Mouse (Mus musculus) liver, embryonic 13.5 days (tissue): Measurements from ENCODE around the gene Stag1. TPM values are rescaled to one million over a fixed set of nuclear protein-coding genes. Genes with fewer than 3 reads are reported as not detected.

Experiments
- ATAC-seq: fragments of 200-750 bp; cut with Nextera tagmentation; 2 replicates; pipeline ENCODE4 v1.8.0; 2017; ENCODE audit warnings: low read depth, mild to moderate bottlenecking, moderate number of reproducible peaks, moderate library complexity
- DNase-seq: peaks from one replicate; pipeline ENCODE4 v3.0.0; 2022
- H3K27ac ChIP-seq: fragments of 300-500 bp; sonication (generic); 2 replicates; pipeline ENCODE4 v1.5.1; 2015; ENCODE audit warnings: moderate library complexity, mild to moderate bottlenecking, inconsistent platforms
- H3K27me3 ChIP-seq: fragments of 300-500 bp; sonication (generic); 2 replicates; pipeline ENCODE4 v1.6.1; 2015; ENCODE audit warnings: mild to moderate bottlenecking, inconsistent platforms
- H3K36me3 ChIP-seq: fragments of 300-500 bp; sonication (generic); 2 replicates; pipeline ENCODE4 v1.6.1; 2015; ENCODE audit warnings: mild to moderate bottlenecking, inconsistent platforms
- H3K4me1 ChIP-seq: fragments of 300-500 bp; sonication (generic); replicated peaks from 2 replicates; pipeline ENCODE4 v1.6.1; 2015; ENCODE audit warnings: inconsistent platforms
- H3K4me2 ChIP-seq: fragments of 300-500 bp; sonication (generic); 2 replicates; pipeline ENCODE4 v1.6.1; 2015; ENCODE audit warnings: inconsistent platforms, mild to moderate bottlenecking, moderate library complexity
- H3K4me3 ChIP-seq: fragments of 300-500 bp; sonication (generic); replicated peaks from 2 replicates; pipeline ENCODE4 v1.5.1; 2015; ENCODE audit warnings: mild to moderate bottlenecking, inconsistent platforms
- H3K9ac ChIP-seq: fragments of 300-500 bp; sonication (generic); 2 replicates; pipeline ENCODE4 v1.6.1; 2015; ENCODE audit warnings: mild to moderate bottlenecking, inconsistent platforms
- H3K9me3 ChIP-seq: fragments of 300-500 bp; sonication (generic); replicated peaks from 2 replicates; pipeline ENCODE4 v1.6.1; 2016; ENCODE audit warnings: inconsistent platforms
- WGBS: fragments of 180-500 bp; shearing (Covaris S2); methylation state at CpG from one replicate; pipeline ENCODE4 v1.1.7; 2015; ENCODE audit not compliant: insufficient replicate concordance; 5-methylcytosine and 5-hydroxymethylcytosine counted together
- polyA plus RNA-seq: library from polyadenylated mRNA; unstranded; fragments of >200 nt; fragmentation: Nextera tagmentation; extraction: Ambion mirVana; gene quantifications from 2 replicates; pipeline ENCODE4 v1.2.1, GENCODE M21; 2015

The Stag1 gene
- polyA plus RNA-seq, 1 experiment from 2014 or later, result 20.0 TPM

DNA sequence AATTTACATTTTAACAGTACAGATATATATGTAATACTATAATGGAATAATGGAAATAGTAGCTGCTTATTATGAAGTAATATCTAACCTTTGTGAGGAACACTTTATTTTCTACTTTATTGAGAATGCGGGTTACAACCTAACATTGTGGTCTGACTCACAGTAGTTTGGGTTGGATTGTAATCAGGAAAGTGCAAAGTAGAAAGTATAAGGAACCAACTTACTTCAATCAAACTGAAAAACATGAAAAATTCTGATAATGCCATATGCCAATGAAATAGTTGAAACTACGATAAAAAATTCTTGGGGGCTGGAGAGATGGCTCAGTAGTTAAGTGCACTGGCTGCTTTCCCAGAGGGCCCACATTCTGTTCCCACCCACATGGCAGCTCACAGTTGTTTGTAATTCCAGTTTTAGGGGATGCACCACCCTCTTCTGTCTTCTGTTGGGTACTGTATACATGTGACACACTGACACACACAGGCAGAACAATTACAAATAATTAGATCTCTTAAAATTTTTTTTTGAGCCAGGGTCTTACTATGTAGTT lies 50.3 kb downstream of the Stag1 start:
- no peak for ATAC-seq
- 77% methylated on average over 2 of the region's 2 CpGs for WGBS
- H3K4me3 ChIP-seq, result no peak overlapping the region
- H3K9ac ChIP-seq, result no peak overlapping the region
- H3K4me2 ChIP-seq, result no peak overlapping the region
- DNase-seq, result no peak
- H3K36me3 ChIP-seq, result peaks cover 6% of the 10 kb centered on the region; the same call in 1 of the 2 replicates
- peaks cover 30% of the 10 kb centered on the region for H3K4me1 ChIP-seq
- H3K9me3 ChIP-seq, result no peaks in the 10 kb centered on the region
- H3K27ac ChIP-seq, result no peak overlapping the region
- no peaks in the 10 kb centered on the region for H3K27me3 ChIP-seq

DNA sequence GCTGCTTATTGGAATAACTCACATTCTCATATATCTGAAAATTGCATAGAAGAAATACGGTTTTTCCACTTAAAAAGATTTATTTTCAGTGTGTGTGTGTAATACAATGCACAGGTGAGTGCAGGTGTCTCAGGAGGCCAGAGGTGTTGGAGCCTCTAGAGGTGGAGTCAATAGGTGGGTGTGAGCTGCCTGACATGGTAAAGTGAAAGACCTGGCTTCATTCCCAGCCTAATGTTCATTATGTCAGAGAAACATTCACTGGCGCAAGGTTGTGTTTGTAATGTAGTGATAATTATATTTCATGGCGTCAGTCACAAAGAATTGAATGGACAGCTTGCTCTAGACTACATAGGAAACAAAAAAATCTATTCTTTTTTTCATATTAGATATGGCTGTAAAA lies 56.5 kb downstream of the Stag1 start:
- 0 out of 2 replicates have a peak, but pooled peaks cover 2% of the 10 kb centered on the region for H3K36me3 ChIP-seq
- H3K9me3 ChIP-seq, result no peaks in the 10 kb centered on the region
- no peak overlapping the region for H3K4me2 ChIP-seq
- no peak overlapping the region for H3K4me3 ChIP-seq
- H3K27me3 ChIP-seq, result no peaks in the 10 kb centered on the region
- DNase-seq (no peak), ATAC-seq (no peak)
- H3K27ac ChIP-seq, result no peak overlapping the region
- no peak overlapping the region for H3K9ac ChIP-seq
- 79% methylated on average over 3 of the region's 3 CpGs for WGBS
- peaks cover 23% of the 10 kb centered on the region for H3K4me1 ChIP-seq

DNA sequence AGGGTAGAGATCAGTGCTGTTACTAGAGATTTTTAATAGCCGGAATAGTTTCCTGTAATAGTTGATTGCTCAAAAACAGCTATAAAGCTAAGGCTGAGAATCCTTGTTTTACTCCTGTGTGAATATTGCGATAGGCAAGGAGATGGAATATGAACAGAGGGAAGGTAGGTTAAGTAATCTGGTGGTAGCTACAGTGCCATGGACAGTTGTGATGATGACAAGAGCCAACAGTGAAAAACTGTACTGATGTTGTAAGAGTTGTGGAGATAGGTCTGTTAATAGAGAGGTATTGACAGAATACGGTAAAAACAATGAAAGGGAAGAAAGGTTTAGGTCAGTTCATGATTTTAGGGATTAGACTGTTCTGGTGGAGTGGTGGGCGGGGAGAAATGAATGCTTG lies 58.5 kb downstream of the Stag1 start:
- peaks cover 28% of the 10 kb centered on the region for H3K4me1 ChIP-seq
- WGBS, result 76% methylated on average over 4 of the region's 4 CpGs
- H3K27me3 ChIP-seq, result no peaks in the 10 kb centered on the region
- H3K4me2 ChIP-seq, result no peak overlapping the region
- H3K9me3 ChIP-seq, result no peaks in the 10 kb centered on the region
- no peak overlapping the region for H3K27ac ChIP-seq
- no peak overlapping the region for H3K4me3 ChIP-seq
- no peak overlapping the region for H3K9ac ChIP-seq
- 0 out of 2 replicates have a peak, but pooled peaks cover 3% of the 10 kb centered on the region for H3K36me3 ChIP-seq
- ATAC-seq (no peak), DNase-seq (no peak)

DNA sequence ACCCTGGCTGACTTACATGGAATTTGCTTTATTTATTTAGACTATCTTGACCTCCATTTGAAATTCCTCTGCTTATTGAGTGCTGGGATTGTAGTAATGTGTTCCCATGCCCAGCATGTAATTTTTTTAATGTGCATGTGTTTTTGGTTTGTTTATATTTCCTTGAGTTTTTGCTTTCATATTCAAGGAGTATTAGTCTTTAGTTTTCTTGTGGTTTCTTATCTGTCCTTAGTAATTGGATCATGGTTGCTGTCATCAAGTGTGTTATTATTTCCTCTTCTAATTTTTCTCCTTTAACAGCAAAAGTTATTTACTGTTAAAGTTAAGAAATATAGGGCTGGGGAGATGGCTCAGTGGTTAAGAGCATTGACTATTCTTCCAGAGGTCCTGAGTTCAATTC lies 63.0 kb downstream of the Stag1 start:
- H3K4me3 ChIP-seq, result no peak overlapping the region
- no peak overlapping the region for H3K27ac ChIP-seq
- 0 out of 2 replicates have a peak, but pooled peaks cover 3% of the 10 kb centered on the region for H3K9me3 ChIP-seq
- DNase-seq, result no peak
- H3K36me3 ChIP-seq, result 0 out of 2 replicates have a peak, but pooled peaks cover 4% of the 10 kb centered on the region
- peaks cover 47% of the 10 kb centered on the region for H3K4me1 ChIP-seq
- H3K9ac ChIP-seq, result no peak overlapping the region
- H3K27me3 ChIP-seq, result no peaks in the 10 kb centered on the region
- ATAC-seq, result no peak
- H3K4me2 ChIP-seq, result no peak overlapping the region

DNA sequence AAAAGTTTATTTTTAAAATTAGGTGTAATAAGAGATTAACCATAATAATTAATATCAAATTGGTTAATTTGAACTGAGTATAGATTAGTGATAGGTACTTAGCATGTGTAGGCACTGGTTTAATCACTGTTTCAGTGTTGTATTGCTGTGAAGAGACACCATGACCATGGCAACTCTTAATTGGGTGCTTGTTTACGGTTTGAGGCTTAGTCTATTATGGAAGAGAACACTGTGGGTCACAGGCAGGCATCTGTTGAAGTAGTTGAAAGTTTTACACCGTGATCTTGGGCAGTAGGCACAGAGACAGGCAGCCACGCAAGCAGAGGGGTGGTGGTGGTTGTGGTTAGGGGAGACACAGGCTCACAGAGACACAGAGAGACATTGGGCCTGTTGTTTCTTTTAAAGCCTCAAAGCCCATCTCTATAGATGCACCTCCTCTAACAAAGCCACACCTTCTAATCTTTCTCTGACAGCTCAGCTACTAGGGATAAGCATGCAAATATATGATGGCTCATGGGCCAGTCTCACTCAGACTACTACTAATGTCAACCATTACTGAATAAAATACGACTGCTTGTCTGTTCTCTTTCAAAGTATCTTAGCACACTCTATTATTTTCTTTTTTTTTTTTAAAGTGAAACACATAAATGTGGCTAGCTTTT lies 66.0 kb downstream of the Stag1 start:
- DNase-seq (peak; percentile 15), ATAC-seq (peak; percentile 100)
- H3K9ac ChIP-seq, result 0 out of 2 replicates have a peak overlapping the region, but pooled peaks have one; percentile 34
- peaks cover 26% of the 10 kb centered on the region for H3K4me1 ChIP-seq
- WGBS, result 42% methylated on average over 4 of the region's 4 CpGs
- 0 out of 2 replicates have a peak, but pooled peaks cover 3% of the 10 kb centered on the region for H3K9me3 ChIP-seq
- H3K27me3 ChIP-seq, result no peaks in the 10 kb centered on the region
- peak overlapping the region; percentile 37 for H3K4me2 ChIP-seq
- H3K4me3 ChIP-seq, result no peak overlapping the region
- 0 out of 2 replicates have a peak, but pooled peaks cover 4% of the 10 kb centered on the region for H3K36me3 ChIP-seq
- peak overlapping the region; percentile 78 for H3K27ac ChIP-seq

DNA sequence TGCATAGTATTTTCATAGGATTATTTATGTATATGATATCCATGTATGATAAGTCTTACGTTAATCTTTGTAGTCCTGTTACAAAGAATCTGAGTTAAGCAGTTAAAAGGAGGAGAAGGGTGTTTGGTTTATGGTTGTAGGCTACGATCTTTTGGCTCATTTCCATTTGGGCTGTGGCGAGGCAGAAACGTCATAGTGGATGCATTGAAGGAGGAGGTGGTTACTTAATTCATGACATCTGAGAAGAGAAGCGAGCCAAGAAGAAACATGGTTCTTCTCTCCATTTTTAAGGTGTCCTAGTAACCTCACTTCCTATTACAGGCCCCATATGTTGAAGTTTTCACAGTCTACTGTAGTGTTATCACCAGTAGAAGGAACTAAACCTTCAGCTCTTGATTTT lies 72.6 kb downstream of the Stag1 start:
- 74% methylated on average over 5 of the region's 5 CpGs for WGBS
- Histone ChIP-seq H3K4me1 (peaks cover 8% of the 10 kb centered on the region; the same call in 1 of the 2 replicates), H3K4me2 (no peak overlapping the region), H3K36me3 (no peaks in the 10 kb centered on the region), H3K9ac (no peak overlapping the region), H3K9me3 (no peaks in the 10 kb centered on the region), H3K4me3 (no peak overlapping the region), H3K27ac (no peak overlapping the region), H3K27me3 (no peaks in the 10 kb centered on the region)
- ATAC-seq, result no peak
- no peak for DNase-seq

DNA sequence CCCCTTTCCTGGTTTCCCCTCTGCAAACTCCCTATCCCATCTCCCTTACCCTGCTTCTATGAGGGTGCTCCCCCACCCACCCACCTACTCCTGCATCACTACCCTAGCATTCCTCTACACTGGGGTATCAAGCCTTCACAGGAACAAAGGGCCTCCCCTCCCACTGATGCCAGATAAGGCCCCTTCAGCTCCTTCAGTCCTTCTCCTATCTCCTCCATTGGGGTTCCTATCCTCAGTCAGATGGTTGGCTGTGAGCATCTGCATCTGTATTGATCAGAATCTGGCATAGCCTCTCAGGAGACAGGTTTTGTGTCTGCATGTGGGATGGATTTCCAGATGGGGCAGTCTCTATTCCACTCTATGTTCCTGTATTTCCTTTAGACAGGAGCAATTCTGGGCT lies 81.4 kb downstream of the Stag1 start:
- no peak overlapping the region for H3K9ac ChIP-seq
- H3K4me3 ChIP-seq, result no peak overlapping the region
- no peaks in the 10 kb centered on the region for H3K9me3 ChIP-seq
- no peak overlapping the region for H3K4me2 ChIP-seq
- H3K4me1 ChIP-seq, result peaks cover 18% of the 10 kb centered on the region
- H3K36me3 ChIP-seq, result no peaks in the 10 kb centered on the region
- no peak for DNase-seq
- no peak overlapping the region for H3K27ac ChIP-seq
- peak; percentile 69 for ATAC-seq
- no peaks in the 10 kb centered on the region for H3K27me3 ChIP-seq

DNA sequence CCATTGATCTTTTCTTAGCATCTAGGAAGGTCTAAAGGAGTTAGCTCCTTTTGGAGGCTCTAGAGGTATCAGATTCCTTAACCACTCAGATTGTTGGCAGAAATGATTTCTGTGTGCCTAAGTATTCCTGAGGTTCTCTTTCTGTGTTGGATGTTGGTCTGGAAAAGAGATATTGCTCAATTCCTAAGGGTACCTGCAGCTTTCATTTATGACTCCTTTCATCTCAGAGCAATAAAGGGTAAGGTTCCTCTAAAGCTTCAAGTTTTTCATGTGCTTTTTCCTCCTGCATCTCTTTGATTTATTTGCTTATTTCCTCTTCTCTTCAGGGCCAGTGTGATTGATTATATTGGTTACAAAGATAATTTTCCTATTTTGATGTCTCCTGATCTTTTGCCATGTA lies 84.7 kb downstream of the Stag1 start:
- Histone ChIP-seq H3K9ac (no peak overlapping the region), H3K4me3 (no peak overlapping the region), H3K27ac (no peak overlapping the region), H3K4me1 (peaks cover 15% of the 10 kb centered on the region), H3K4me2 (no peak overlapping the region), H3K9me3 (no peaks in the 10 kb centered on the region), H3K36me3 (no peaks in the 10 kb centered on the region), H3K27me3 (no peaks in the 10 kb centered on the region)
- DNase-seq, result no peak
- no peak for ATAC-seq

DNA sequence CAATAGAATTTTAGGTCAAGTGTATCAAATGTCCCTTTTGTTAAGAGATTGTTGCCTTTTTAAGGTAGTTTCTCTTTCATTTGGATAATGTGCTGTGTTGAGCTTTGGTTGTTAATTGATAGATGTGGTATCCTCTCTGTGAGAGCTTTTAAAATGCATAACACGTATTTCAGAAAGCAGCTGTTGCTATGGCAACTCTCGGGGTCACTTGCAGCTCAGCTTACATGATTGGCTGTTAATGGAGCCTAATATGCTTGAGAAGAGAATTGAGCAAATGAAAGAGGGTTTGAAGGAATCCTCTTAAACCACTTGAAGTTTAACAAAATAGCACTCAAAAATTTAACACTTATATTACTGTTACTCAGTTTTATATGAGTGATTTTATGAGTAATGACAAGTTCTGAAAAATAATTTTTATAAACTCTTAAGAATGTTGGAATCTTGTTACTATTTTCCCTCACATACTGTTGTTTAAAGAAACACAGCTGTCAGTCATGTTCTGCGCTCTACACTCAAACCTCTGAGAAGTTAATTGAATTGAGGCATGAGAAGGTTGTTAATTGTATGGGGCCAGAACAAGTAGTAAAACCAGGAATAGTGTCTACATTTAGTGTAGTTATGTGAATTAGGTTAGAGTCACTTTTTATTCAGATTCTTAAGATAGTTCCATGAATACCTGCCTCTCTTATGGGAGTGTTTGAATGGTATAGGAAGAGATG lies 88.3 kb downstream of the Stag1 start:
- peaks cover 6% of the 10 kb centered on the region for H3K4me1 ChIP-seq
- H3K9me3 ChIP-seq, result no peaks in the 10 kb centered on the region

DNA sequence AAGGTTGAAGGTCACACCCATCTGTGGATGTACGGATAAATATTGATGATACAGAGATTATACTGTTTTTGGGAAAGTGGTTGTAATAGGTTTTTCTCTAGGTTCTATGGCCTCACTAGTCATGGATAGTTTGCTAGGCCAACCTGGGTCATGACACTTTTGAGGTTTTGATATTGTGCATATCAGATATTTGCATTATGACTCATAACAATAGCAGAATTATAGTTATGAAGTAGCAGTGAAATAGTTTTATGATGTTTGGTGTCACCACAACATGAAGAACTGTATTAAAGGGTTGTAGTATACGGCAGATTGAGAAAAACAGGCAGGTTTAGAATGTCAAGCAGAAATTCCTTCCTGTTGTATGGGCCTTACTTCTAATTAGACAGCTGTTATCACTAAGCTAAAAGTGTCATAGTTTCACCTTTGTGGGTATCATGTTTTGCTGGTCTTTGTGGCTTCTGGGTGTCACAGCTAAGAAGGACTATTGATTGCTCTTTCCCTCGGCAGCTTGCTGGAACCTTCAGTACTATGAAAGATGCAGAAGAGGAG lies 92.2 kb downstream of the Stag1 start:
- DNase-seq, result no peak
- H3K27me3 ChIP-seq, result no peaks in the 10 kb centered on the region
- peaks cover 35% of the 10 kb centered on the region for H3K4me1 ChIP-seq
- no peak for ATAC-seq
- H3K4me2 ChIP-seq, result no peak overlapping the region
- 73% methylated on average over 3 of the region's 3 CpGs for WGBS
- H3K36me3 ChIP-seq, result no peaks in the 10 kb centered on the region
- H3K4me3 ChIP-seq, result no peak overlapping the region
- H3K27ac ChIP-seq, result no peak overlapping the region
- no peaks in the 10 kb centered on the region for H3K9me3 ChIP-seq
- no peak overlapping the region for H3K9ac ChIP-seq

More for the DNA sequence above, 88.3 kb downstream of the Stag1 start:
- ATAC-seq, result no peak
- no peaks in the 10 kb centered on the region for H3K27me3 ChIP-seq
- DNase-seq, result no peak
- no peak overlapping the region for H3K27ac ChIP-seq
- 65% methylated on average over 3 of the region's 3 CpGs for WGBS
- no peak overlapping the region for H3K4me3 ChIP-seq
- H3K9ac ChIP-seq, result no peak overlapping the region
- H3K4me2 ChIP-seq, result no peak overlapping the region
- H3K36me3 ChIP-seq, result no peaks in the 10 kb centered on the region

DNA sequence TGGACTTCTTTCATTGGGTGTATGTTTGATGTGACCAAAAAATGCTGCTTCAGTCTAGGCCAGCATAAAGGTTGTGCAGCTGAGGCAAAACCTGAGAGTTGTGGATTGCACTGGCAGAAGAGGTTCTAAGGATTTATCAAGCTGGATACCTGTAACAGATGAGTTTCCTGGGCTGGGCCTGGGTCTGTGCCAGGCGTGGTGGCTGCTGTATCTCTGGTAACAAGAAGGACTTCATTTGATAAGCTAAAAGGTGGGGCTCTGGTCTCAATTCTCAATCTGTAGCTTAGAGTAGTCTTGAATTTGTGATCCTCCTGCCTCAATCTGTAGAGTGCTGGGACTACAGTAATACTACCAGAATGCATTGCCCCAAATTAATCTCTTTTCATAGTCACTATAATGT lies 94.6 kb downstream of the Stag1 start:
- WGBS, result 17% methylated on average over 1 of the region's 1 CpGs
- peaks cover 46% of the 10 kb centered on the region for H3K4me1 ChIP-seq
- H3K27ac ChIP-seq, result no peak overlapping the region
- DNase-seq (peak; percentile 32), ATAC-seq (peak; percentile 85)
- no peak overlapping the region for H3K4me3 ChIP-seq
- H3K36me3 ChIP-seq, result no peaks in the 10 kb centered on the region
- no peak overlapping the region for H3K9ac ChIP-seq
- no peaks in the 10 kb centered on the region for H3K9me3 ChIP-seq
- no peaks in the 10 kb centered on the region for H3K27me3 ChIP-seq
- no peak overlapping the region for H3K4me2 ChIP-seq
